Mouse (Mus musculus) liver, embryonic 14.5 days (tissue): ENCODE data around the gene Ddb1.

ENCODE experiments used
- CTCF ChIP-seq: IDR thresholded peaks from 2 replicates; pipeline ENCODE4 v1.5.1; 2016; ENCODE audit warnings: antibody characterized with exemption, low read depth, control low read depth
- EP300 ChIP-seq: IDR thresholded peaks from 2 replicates; pipeline ENCODE4 v1.6.1; 2016; ENCODE audit warnings: antibody characterized with exemption, low read depth

DNA sequence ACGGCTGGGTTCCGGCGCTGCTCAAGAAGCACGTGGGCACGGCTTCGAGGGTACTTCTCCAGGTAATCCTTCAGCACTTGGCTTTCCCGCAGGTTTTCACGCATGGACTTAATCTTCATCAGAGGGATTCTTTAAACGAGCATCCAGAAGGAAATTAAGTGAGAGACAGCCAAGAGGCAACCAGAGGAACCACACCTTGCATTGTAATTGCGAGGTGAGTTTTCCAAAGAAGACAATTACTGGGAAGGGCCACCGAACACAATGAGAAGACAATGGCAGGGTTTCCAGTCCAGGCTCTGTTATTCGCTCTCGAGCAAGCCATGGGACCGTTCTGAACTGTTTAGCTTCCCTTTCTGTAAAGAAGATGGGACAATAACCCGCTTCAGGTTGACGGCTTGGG is 71.5 kb downstream of the Ddb1 start:
- TF ChIP-seq CTCF (no peak), EP300 (no peak)
